Mouse (Mus musculus): ENCODE results near the gene Tmem38a. TPM values are rescaled to one million over a fixed set of nuclear protein-coding genes. Genes with fewer than 3 reads are reported as not detected.

Gene Tmem38a
- polyA plus RNA-seq, 1 experiment from 2014 or later = 22.0 TPM

DNA sequence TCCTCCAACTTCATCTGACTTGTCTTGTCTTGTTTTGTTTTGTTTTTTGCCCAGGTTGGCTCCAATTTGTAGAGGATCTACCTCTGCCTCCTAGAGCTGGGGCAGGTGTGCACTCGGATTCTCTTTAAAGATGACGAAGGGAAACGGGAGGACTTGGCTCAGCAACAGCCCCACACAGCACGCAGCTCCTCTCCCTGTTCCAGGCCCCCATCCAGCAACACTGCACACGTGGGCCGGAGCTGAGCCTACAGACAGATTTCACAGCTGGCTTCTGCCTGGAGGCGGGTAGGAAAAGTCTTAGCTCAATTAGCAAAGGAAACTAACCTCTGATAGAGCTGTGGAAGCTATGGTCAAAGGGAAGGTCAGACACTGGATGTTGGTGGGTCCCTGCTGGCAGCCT lies 17.4 kb downstream of the Tmem38a start:
- 74% methylated on average over 7 of the region's 7 CpGs for WGBS
- ATAC-seq (replicated peaks; ENCODE audit: low FRiP score) = no peak
- H3K9me3 ChIP-seq (replicated peaks) = no peaks in the 10 kb centered on the region

GRCm38 (mm10) chr8:72590198-72590597 lies 18.3 kb downstream of the Tmem38a start:
- 67% methylated on average over 2 of the region's 2 CpGs for WGBS
- Histone ChIP-seq H3K9me3 (replicated peaks) (no peaks in the 10 kb centered on the region), H3K27ac (no peak overlapping the region), H3K4me1 (no peaks in the 10 kb centered on the region), H3K4me2 (no peak overlapping the region), H3K27me3 (no peaks in the 10 kb centered on the region), H3K36me3 (no peaks in the 10 kb centered on the region), H3K9ac (no peak overlapping the region), H3K4me3 (replicated peaks) (no peak overlapping the region)
- no peak for ATAC-seq (replicated peaks; ENCODE audit: low FRiP score)

More for the DNA sequence above, 17.4 kb downstream of the Tmem38a start:
- Histone ChIP-seq H3K4me2 (no peak overlapping the region), H3K4me1 (no peaks in the 10 kb centered on the region), H3K9ac (no peak overlapping the region), H3K4me3 (replicated peaks) (no peak overlapping the region), H3K27me3 (no peaks in the 10 kb centered on the region), H3K27ac (no peak overlapping the region), H3K36me3 (no peaks in the 10 kb centered on the region)

Small RNA genes within 50 kb of the gene (microRNA-seq; reads per million reads assigned to microRNA genes)
- gene Gm28019 = not detected

Other genes starting within 250 kb of the Tmem38a start
- gene Eps15l1, start 150.6 kb upstream of the Tmem38a start, polyA plus RNA-seq (2015; fragmentation: Nextera tagmentation; extraction: Ambion mirVana) = 58.4 and 64.1 TPM in 2 replicates
- gene Calr3, start 128.2 kb upstream of the Tmem38a start, polyA plus RNA-seq (2015; fragmentation: Nextera tagmentation; extraction: Ambion mirVana) = 1.5 and 1.9 TPM in 2 replicates
- gene 1700030K09Rik, start 128.2 kb upstream of the Tmem38a start, polyA plus RNA-seq (2015; fragmentation: Nextera tagmentation; extraction: Ambion mirVana) = 17.0 and 17.3 TPM in 2 replicates
- 71.5 and 77.2 TPM in 2 replicates for gene Cherp, start 96.8 kb upstream of the Tmem38a start, polyA plus RNA-seq (2015; fragmentation: Nextera tagmentation; extraction: Ambion mirVana)
- 18.9 and 21.5 TPM in 2 replicates for gene Slc35e1, start 79.4 kb upstream of the Tmem38a start, polyA plus RNA-seq (2015; fragmentation: Nextera tagmentation; extraction: Ambion mirVana)
- gene Med26, start 23.8 kb upstream of the Tmem38a start, polyA plus RNA-seq (2015; fragmentation: Nextera tagmentation; extraction: Ambion mirVana) = 16.2 and 18.4 TPM in 2 replicates
- gene Smim7, start 967 bp upstream of the Tmem38a start, polyA plus RNA-seq (2015; fragmentation: Nextera tagmentation; extraction: Ambion mirVana) = 114 and 123 TPM in 2 replicates
- gene Nwd1, start 74.7 kb downstream of the Tmem38a start, polyA plus RNA-seq (2015; fragmentation: Nextera tagmentation; extraction: Ambion mirVana) = 0.01 and 0.04 TPM in 2 replicates
- gene Sin3b, start 151.2 kb downstream of the Tmem38a start, polyA plus RNA-seq (2015; fragmentation: Nextera tagmentation; extraction: Ambion mirVana) = 158 and 160 TPM in 2 replicates
- gene F2rl3, start 189.8 kb downstream of the Tmem38a start, polyA plus RNA-seq (2015; fragmentation: Nextera tagmentation; extraction: Ambion mirVana) = 3.5 and 3.6 TPM in 2 replicates

All from kidney, embryonic 15.5 days (tissue).